Mouse (Mus musculus) forelimb bud, embryonic 11.5 days (tissue): Measurements from ENCODE around the gene Gtpbp10.

Source experiments
- DNase-seq: peaks from one replicate; pipeline ENCODE4 v3.0.0-alpha.2; 2012; ENCODE audit warnings: low read depth, low spot score

Gtpbp10 gene

DNA sequence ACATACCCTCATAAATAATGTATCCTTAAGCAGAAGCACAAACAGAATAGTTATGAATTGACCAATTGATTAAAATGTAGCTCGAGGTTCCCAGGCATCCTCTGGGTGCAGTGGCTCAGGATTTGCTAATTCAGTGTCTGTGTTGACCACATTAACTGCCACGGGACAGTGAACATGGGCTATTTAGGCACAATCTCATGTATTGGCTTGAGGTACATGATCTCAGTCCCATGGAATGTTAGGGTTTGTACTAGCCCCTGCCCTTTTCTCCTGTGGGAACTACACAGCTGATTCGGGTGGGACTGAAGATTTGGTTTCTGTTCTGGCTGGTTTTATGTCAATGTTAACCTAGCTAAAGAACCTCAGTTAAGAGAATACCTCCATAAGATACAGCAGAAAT lies 62.9 kb downstream of the Gtpbp10 start:
- no peak for DNase-seq

DNA sequence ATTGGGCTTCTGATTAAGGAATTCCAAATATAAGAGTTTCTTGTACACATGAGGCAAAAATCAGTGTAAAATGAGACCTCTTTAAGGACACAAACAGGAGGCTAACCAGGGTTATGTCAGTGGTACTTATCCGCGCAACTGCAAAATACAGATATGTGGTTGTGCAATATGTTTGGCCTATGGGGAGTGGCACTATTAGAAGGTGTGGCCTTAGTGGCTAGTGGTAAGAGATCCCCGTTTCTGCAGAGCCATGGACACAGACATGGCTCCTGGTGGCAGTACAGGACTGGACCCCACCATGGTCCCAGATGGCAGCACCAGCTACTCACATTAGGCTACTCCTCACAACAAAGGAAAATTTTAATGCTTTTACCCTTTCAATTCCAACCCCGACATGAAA lies 64.3 kb downstream of the Gtpbp10 start:
- no peak for DNase-seq

DNA sequence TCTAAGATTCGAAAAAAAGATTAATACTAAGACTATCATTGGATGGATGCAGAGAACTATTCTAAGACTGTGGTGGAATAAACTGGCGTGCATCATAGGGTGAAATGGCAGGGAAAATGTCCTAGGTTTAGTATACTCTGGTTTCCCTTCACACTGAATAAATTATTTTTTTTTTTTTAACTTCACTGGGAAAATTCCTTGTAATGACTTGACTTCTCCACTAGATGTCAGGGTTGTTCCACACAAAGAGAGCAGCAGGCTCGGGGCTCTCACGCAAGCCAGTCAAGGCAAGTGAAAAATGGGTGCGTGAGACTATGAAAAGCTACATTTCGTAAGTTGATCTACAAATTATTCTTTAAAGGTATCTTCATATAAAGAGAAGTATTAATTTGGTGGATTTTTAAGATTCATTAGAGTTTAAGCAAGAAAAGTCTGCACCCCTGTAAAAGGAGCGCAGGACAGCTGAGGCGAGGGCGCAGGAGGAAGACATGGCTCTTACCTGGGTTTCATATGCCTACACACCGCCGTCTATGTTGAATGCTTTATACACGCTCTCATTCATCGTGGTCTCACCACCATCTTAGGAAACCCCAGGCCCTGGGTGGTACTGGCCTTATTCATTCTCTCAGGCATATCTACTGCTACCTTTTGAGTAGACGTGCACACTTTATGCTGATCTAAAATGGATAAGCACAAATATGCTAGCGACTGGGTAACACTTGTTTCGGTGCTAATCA lies 64.9 kb downstream of the Gtpbp10 start:
- peak; percentile 54 for DNase-seq

DNA sequence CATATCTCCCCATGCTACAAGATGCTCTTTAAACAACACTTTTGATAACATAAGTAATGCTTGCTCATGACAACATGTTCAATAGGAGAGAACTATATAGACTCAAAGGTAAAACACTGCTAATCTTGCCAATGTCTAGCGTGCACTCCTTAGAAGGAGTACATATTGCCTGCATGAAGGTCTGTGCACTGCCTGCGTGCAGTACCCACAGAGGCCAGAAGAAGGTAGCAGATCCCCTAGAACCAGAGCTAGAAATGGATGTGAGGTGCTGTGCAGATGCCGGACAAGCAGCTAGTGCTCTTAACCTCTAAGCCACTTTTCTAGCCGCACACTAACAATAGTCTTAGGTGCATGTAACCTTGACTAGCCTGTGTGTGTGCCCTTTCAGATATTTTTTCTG lies 67.2 kb downstream of the Gtpbp10 start:
- DNase-seq, result no peak
